Mouse (Mus musculus) neural tube, embryonic 12.5 days (tissue): ENCODE results near the gene Gm49601. TPM values are rescaled to one million over a fixed set of nuclear protein-coding genes. Genes with fewer than 3 reads are reported as not detected.

Source experiments
- ATAC-seq: fragments of 200-750 bp; cut with Nextera tagmentation; 2 replicates; pipeline ENCODE4 v1.8.0; 2017; ENCODE audit warnings: low read depth, mild to moderate bottlenecking, moderate TSS enrichment, moderate library complexity; ENCODE audit not compliant: low FRiP score
- H3K27ac ChIP-seq: fragments of 300-500 bp; sonication (generic); 2 replicates; pipeline ENCODE4 v1.5.1; 2016
- H3K27me3 ChIP-seq: fragments of 300-500 bp; sonication (generic); replicated peaks from 2 replicates; pipeline ENCODE4 v1.6.1; 2016; ENCODE audit warnings: mild to moderate bottlenecking
- H3K36me3 ChIP-seq: fragments of 300-500 bp; sonication (generic); 2 replicates; pipeline ENCODE4 v1.6.1; 2016; ENCODE audit warnings: mild to moderate bottlenecking
- H3K4me1 ChIP-seq: fragments of 300-500 bp; sonication (generic); 2 replicates; pipeline ENCODE4 v1.6.1; 2016
- H3K4me2 ChIP-seq: fragments of 300-500 bp; sonication (generic); replicated peaks from 2 replicates; pipeline ENCODE4 v1.6.1; 2016; ENCODE audit warnings: mild to moderate bottlenecking
- H3K4me3 ChIP-seq: fragments of 300-500 bp; sonication (generic); 2 replicates; pipeline ENCODE4 v1.5.1; 2016
- H3K9ac ChIP-seq: fragments of 300-500 bp; sonication (generic); 2 replicates; pipeline ENCODE4 v1.6.1; 2016; ENCODE audit warnings: mild to moderate bottlenecking
- H3K9me3 ChIP-seq: fragments of 300-500 bp; sonication (generic); 2 replicates; pipeline ENCODE4 v1.6.1; 2016; ENCODE audit warnings: mild to moderate bottlenecking
- WGBS: fragments of 180-500 bp; shearing (Covaris S2); methylation state at CpG from one replicate; pipeline ENCODE4 v1.1.7; 2016; 5-methylcytosine and 5-hydroxymethylcytosine counted together
- polyA plus RNA-seq: library from polyadenylated mRNA; unstranded; fragments of >200 nt; fragmentation: Nextera tagmentation; extraction: Ambion mirVana; gene quantifications from 2 replicates; pipeline ENCODE4 v1.2.1, GENCODE M21; 2016

The Gm49601 gene
- polyA plus RNA-seq, 1 experiment from 2014 or later = 11.8 TPM

GRCm38 (mm10) chr16:18628206-18628947 lies 2.1 kb upstream of the Gm49601 start:
- H3K27me3 ChIP-seq = peaks cover 42% of the 10 kb centered on the region
- H3K27ac ChIP-seq = no peak overlapping the region
- H3K4me3 ChIP-seq = peak overlapping the region; percentile 84
- peak overlapping the region; percentile 90 for H3K9ac ChIP-seq
- H3K9me3 ChIP-seq = no peaks in the 10 kb centered on the region
- WGBS = 51% methylated on average over 7 of the region's 7 CpGs
- peak overlapping the region; percentile 93 for H3K4me2 ChIP-seq
- peaks cover 19% of the 10 kb centered on the region for H3K36me3 ChIP-seq
- peaks cover 38% of the 10 kb centered on the region for H3K4me1 ChIP-seq
- 0 out of 2 replicates have a peak, but pooled peaks have one; percentile 1 for ATAC-seq

GRCm38 (mm10) chr16:18627163-18627562 lies 936 bp upstream of the Gm49601 start:
- Histone ChIP-seq H3K36me3 (peaks cover 31% of the 10 kb centered on the region), H3K27me3 (peaks cover 54% of the 10 kb centered on the region), H3K27ac (no peak overlapping the region), H3K4me1 (peaks cover 38% of the 10 kb centered on the region), H3K4me3 (no peak overlapping the region; the same call in 1 of the 2 replicates), H3K4me2 (peak overlapping the region; percentile 93), H3K9ac (0 out of 2 replicates have a peak overlapping the region, but pooled peaks have one; percentile 13), H3K9me3 (no peaks in the 10 kb centered on the region)
- no peak for ATAC-seq
- WGBS = 50% methylated on average over 3 of the region's 3 CpGs

GRCm38 (mm10) chr16:18625791-18626311 lies 376 bp downstream of the Gm49601 start:
- ATAC-seq = no peak
- WGBS = 9% methylated on average over 26 of the region's 26 CpGs
- H3K4me3 ChIP-seq = peak overlapping the region; percentile 47

GRCm38 (mm10) chr16:18625097-18625496 lies 1.1 kb downstream of the Gm49601 start:
- peaks cover 34% of the 10 kb centered on the region for H3K36me3 ChIP-seq
- H3K4me2 ChIP-seq = peak overlapping the region; percentile 93; the same call in 1 of the 2 replicates
- no peak for ATAC-seq
- H3K27ac ChIP-seq = no peak overlapping the region
- H3K4me3 ChIP-seq = no peak overlapping the region
- H3K27me3 ChIP-seq = peaks cover 75% of the 10 kb centered on the region
- 31% methylated on average over 14 of the region's 14 CpGs for whole genome bisulfite sequencing
- H3K9me3 ChIP-seq = no peaks in the 10 kb centered on the region
- H3K9ac ChIP-seq = no peak overlapping the region
- peaks cover 50% of the 10 kb centered on the region for H3K4me1 ChIP-seq

More at GRCm38 (mm10) chr16:18625791-18626311, 376 bp downstream of the Gm49601 start:
- Histone ChIP-seq H3K9ac (peak overlapping the region; percentile 67), H3K9me3 (no peaks in the 10 kb centered on the region), H3K27me3 (peaks cover 67% of the 10 kb centered on the region), H3K4me2 (peak overlapping the region; percentile 93), H3K4me1 (peaks cover 46% of the 10 kb centered on the region), H3K36me3 (peaks cover 34% of the 10 kb centered on the region), H3K27ac (no peak overlapping the region)

GRCm38 (mm10) chr16:18624641-18625040 lies 1.6 kb downstream of the Gm49601 start:
- Histone ChIP-seq H3K4me2 (no peak overlapping the region), H3K9ac (no peak overlapping the region), H3K9me3 (no peaks in the 10 kb centered on the region), H3K4me1 (peaks cover 50% of the 10 kb centered on the region), H3K27ac (no peak overlapping the region), H3K4me3 (no peak overlapping the region), H3K27me3 (peaks cover 79% of the 10 kb centered on the region), H3K36me3 (peaks cover 34% of the 10 kb centered on the region)
- ATAC-seq = no peak
- 22% methylated on average over 15 of the region's 15 CpGs for WGBS

- H3K4me3 ChIP-seq = no peak overlapping the region
- H3K27ac ChIP-seq = no peak overlapping the region
- H3K9ac ChIP-seq = no peak overlapping the region
- 26% methylated on average over 15 of the region's 15 CpGs for WGBS
- H3K4me1 ChIP-seq = peaks cover 48% of the 10 kb centered on the region
- peaks cover 34% of the 10 kb centered on the region for H3K36me3 ChIP-seq
- no peak for ATAC-seq
- no peaks in the 10 kb centered on the region for H3K9me3 ChIP-seq
- H3K4me2 ChIP-seq = no peak overlapping the region
- H3K27me3 ChIP-seq = peaks cover 86% of the 10 kb centered on the region
These were observed 2.3 kb downstream of the Gm49601 start for GRCm38 (mm10) chr16:18623751-18624540.

- Histone ChIP-seq H3K9ac (no peak overlapping the region), H3K4me3 (no peak overlapping the region), H3K27ac (no peak overlapping the region), H3K4me1 (peaks cover 40% of the 10 kb centered on the region), H3K9me3 (no peaks in the 10 kb centered on the region), H3K4me2 (no peak overlapping the region), H3K36me3 (peaks cover 34% of the 10 kb centered on the region), H3K27me3 (peaks cover 94% of the 10 kb centered on the region)
- WGBS = 18% methylated on average over 29 of the region's 29 CpGs
- ATAC-seq = no peak
These were observed 3.1 kb downstream of the Gm49601 start for GRCm38 (mm10) chr16:18622916-18623750.

- Histone ChIP-seq H3K9me3 (no peaks in the 10 kb centered on the region), H3K4me2 (peak within 1 kb of the TSS; percentile 70), H3K4me1 (peaks cover 36% of the 10 kb centered on the region), H3K27me3 (peaks cover 92% of the 10 kb centered on the region), H3K4me3 (peak within 1 kb of the TSS; percentile 33; the same call in 1 of the 2 replicates), H3K36me3 (peaks cover 34% of the 10 kb centered on the region), H3K9ac (0 out of 2 replicates have a peak within 1 kb of the TSS, but pooled peaks have one; percentile 42), H3K27ac (no peak within 1 kb of the TSS)
- no peak for ATAC-seq
- WGBS = 4% methylated on average over 17 of the region's 17 CpGs
These were observed 4.2 kb downstream of the Gm49601 start, which contains the start of gene Gp1bb for GRCm38 (mm10) chr16:18622019-18622418. Gp1bb (minus strand) TSS chr16:18622403.

GRCm38 (mm10) chr16:18621362-18622001 lies 4.7 kb downstream of the Gm49601 start:
- peak overlapping the region; percentile 33 for H3K4me3 ChIP-seq
- no peaks in the 10 kb centered on the region for H3K9me3 ChIP-seq
- peak overlapping the region; percentile 70 for H3K4me2 ChIP-seq
- H3K9ac ChIP-seq = 0 out of 2 replicates have a peak overlapping the region, but pooled peaks have one; percentile 42
- 2% methylated on average over 38 of the region's 38 CpGs for WGBS
- peaks cover 34% of the 10 kb centered on the region for H3K36me3 ChIP-seq
- no peak for ATAC-seq
- H3K27ac ChIP-seq = no peak overlapping the region
- H3K4me1 ChIP-seq = peaks cover 35% of the 10 kb centered on the region
- H3K27me3 ChIP-seq = peaks cover 87% of the 10 kb centered on the region

- WGBS = 1% methylated on average over 74 of the region's 74 CpGs
- H3K4me1 ChIP-seq = peaks cover 31% of the 10 kb centered on the region
- peaks cover 80% of the 10 kb centered on the region for H3K27me3 ChIP-seq
- H3K9ac ChIP-seq = peak overlapping the region; percentile 42; the same call in 1 of the 2 replicates
- peak overlapping the region; percentile 70 for H3K4me2 ChIP-seq
- ATAC-seq = no peak
- peaks cover 34% of the 10 kb centered on the region for H3K36me3 ChIP-seq
- no peak overlapping the region for H3K27ac ChIP-seq
- H3K9me3 ChIP-seq = no peaks in the 10 kb centered on the region
- peak overlapping the region; percentile 33 for H3K4me3 ChIP-seq
These were observed 5.4 kb downstream of the Gm49601 start for GRCm38 (mm10) chr16:18620601-18621361.
